Mouse (Mus musculus) brain, adult 2 months (tissue): Measurements from ENCODE around the gene Gli1.
A peak's percentile ranks its signal among the peaks of the same experiment; 100 is the strongest.

Source experiments
- DNase-seq: peaks from one replicate; pipeline ENCODE4 v3.0.0; 2011; ENCODE audit warnings: low read depth, low spot score

The Gli1 gene

DNA sequence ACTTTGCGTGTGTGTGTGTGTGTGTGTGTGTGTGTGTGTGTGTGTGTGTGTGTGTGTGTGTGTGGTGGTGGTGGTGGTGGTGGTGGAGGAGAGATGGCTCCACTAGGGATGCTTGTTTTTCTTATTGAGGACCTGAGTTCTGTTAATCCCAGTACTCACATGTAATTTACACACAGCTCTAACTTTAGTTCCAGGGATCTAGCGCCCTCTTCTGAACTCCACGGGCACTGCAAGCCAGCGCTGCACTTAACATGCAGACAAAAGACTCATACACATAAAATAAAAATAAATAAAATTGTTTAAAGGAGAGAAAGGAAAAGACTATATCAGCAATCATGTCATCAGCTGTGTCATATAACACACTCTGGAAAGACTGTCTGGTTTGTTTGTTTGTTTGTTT is 7.2 kb upstream of the Gli1 start:
- DNase-seq, result no peak

- no peak for DNase-seq
Observed at GRCm38 (mm10) chr10:127346173-127346572, 4.4 kb upstream of the Gli1 start.

DNA sequence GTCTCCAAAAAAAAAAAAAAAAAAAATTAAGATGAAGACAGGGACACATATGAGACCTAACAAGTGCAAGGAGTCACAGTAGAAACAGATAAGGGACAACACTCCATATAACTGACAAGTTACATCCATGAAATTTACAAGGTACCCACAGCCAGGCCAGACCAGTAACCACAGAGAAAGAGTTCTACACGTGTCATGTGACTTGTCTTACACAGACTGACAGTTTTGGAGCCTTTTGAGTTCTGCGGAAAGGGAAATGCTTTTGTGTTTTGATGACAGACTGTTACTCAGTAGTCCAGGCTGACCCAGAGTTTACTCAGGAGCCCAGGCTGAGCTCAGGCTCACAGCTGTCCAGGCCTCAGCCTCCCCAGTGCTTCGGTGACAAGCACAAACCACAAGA is 1.3 kb upstream of the Gli1 start:
- no peak for DNase-seq

DNA sequence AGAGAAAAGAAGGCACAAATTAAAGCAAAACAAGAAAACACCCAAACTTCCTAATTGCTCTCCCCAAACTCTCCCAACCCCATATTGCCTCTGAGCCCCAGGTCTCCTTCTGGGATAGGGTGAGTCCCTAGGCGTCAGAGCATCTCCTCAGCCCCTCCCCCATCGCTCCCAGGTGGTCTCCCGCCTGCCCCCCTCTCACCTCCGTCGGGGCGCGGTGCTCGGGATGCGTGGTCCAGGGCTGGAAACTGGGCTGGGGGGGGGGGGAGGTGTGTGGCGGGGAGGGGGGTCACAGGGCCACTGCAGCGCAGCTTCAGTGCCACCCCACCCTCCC is 449 bp downstream of the Gli1 start:
- DNase-seq, result no peak

- no peak for DNase-seq
Observed at GRCm38 (mm10) chr10:127340577-127341359, 1.0 kb downstream of the Gli1 start.

GRCm38 (mm10) chr10:127339683-127340576 is 1.8 kb downstream of the Gli1 start:
- peak; percentile 28 for DNase-seq

- peak; percentile 96 for DNase-seq
Observed at GRCm38 (mm10) chr10:127338930-127339682, 2.7 kb downstream of the Gli1 start.

- DNase-seq, result no peak
Observed at GRCm38 (mm10) chr10:127337536-127338099, 4.2 kb downstream of the Gli1 start.

DNA sequence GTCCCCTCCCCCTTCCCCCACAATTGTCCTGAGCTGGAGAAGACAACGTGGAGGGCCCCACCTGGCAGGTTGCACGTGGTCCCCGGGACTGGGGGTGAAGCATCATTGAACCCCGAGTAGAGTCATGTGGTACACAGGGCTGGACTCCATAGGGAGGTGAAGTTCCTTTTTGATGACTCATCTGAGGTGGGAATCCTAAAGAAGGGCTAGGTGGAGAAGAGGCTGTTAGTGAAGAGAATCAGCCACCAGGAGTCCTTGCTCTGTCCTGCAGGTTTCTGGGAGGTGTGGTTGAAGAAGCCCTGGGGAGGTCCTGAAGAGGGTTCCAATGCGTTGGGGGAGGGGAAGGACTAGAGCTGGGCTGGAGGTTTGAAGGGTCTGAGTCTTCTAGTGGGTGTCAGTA is 4.8 kb downstream of the Gli1 start:
- no peak for DNase-seq

DNA sequence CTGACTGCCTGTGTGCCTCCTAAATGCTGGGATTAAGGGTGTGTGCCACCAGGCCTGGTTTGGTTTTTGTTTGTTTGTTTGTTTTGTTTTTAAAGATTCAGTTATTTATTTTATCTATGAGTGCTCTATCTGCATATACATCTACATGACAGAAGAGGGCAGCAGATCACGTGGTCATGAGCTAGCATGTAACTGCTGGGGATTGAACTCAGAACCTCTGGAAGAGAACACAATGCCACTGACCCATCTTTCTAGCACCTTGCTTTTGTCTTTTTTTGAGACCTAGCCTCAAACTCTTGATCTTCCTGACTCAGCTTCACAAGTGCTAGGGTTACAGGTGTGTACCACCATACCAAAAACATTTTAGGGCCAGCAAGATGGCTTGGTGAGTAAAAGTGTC is 6.5 kb downstream of the Gli1 start:
- DNase-seq, result peak; percentile 15

- DNase-seq, result no peak
Observed at GRCm38 (mm10) chr10:127333152-127333551, 8.6 kb downstream of the Gli1 start.

- peak; percentile 23 for DNase-seq
Observed at GRCm38 (mm10) chr10:127332211-127332874, 9.4 kb downstream of the Gli1 start.

DNA sequence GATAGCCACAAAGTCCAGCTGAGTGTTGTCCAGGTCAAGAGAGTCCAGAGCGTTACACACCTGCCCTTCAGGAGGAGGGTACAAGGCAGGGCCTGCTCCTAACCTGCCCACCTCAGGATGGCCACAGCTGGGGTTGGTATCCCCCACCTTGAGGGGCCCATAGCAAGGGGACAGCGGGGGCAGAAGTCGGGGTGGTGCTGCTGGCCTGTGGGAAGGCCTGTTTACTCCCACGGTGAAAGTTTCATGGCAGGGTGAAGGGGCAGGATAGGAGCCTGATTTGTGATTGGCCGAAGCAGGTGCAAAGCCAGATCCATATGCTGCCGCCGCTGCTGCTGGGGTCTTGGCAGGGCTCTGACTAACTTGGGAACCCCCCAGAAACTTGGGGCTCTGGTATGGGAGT is 11.6 kb downstream of the Gli1 start:
- no peak for DNase-seq

DNA sequence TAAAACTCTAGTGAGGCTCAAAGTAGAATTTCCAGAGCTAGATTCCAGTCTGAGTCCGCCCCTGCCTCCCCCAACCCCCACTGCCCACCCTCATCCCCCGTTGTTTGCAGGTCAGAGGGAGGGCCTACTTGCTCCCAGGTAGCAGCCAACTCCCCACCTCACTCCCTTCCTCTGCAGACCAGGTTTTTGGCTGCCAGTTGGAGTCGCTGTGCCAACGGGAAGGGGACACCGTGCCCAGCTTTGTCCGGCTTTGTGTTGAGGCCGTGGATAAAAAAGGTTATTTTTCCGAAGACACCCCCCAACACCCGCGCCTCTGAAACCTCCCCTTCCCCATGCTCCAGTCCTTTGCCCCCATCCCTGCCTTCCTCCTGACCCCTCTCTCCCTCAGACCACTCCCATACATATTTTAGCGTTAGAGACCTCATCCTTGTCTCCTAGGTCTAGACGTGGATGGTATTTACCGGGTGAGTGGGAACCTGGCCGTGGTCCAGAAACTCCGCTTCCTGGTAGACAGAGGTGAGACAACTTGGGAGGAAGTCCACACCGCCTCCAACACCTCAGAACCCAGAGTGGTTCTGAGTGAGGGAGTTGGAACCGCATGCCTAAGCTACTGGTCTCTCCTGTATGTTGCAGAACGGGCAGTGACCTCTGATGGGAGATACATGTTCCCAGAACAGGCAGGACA is 14.2 kb downstream of the Gli1 start:
- DNase-seq, result no peak

DNA sequence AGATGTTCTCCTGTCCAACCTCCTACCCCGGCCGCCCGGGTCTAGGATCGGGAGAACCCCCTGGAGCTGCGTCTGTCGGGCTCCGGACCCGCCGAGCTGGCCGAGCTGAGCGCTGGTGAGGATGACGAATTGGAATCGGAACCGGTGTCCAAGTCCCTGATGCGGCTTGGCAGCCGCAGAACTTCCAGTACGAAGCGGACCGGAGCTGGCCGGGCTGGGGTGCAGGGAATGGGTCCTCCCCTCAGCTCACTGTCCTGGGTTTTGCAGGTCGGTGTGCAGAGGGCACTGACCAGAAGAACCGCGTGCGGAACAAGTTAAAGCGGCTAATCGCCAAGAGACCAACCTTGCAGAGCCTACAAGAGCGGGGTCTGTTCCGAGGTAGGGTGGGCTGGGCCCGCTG is 14.9 kb downstream of the Gli1 start:
- DNase-seq, result peak; percentile 16

DNA sequence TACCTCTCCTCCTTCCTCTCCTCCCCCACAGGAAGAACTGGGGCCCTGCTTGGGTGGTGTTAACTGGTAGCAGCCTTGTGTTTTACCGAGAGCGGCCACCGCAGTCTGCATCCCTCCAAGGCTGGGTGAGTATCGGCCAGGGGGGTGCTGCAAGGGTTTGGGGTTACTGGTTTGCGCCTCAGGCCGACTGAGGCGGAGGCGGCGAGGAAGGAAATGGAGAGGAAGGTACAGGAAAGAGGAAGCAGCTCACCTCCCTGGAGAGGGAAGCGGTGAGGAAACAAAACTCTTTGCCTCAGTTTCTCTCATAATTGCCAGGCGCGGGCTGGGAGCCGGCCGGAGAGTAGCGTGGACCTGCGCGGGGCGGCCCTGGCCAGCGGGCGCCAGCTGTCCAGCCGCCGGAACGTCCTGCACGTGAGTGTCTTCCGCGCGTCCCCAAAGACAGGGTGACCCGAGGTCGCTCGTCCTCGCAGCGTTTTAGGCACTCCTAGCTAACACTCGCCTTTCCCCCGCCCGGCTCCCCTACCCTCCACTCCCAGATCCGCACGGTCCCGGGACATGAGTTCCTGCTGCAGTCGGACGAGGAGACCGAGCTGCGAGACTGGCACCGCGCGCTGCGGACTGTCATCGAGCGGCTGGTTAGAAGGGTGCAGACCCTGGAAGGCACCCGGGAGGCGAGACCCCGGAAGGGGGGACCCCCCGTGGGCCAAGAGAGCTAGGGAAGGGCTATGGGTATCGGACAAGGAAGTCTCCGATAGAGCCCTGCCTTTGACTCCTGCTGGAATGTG is 15.6 kb downstream of the Gli1 start:
- no peak for DNase-seq

GRCm38 (mm10) chr10:127325454-127326016 is 16.2 kb downstream of the Gli1 start:
- DNase-seq, result no peak

DNA sequence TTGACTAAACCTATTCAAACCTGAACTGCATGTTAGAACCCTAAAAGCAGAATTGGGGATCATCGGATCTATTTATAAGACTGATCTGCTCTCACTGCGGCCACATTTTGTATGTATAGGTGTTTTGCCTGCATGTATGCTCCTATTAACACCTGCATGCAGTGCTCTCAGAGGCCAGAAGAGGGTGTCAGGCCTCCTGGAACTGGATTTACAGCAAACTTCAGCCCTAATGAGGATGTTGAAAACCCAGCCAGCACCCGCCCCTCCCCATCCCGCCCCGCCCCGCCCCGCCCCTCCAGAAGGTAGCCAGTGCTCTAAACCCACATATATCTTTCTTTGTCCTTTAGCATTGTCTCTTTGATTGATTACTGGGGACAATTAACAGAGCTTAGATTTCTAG is 17.3 kb downstream of the Gli1 start:
- peak; percentile 50 for DNase-seq

- DNase-seq, result peak; percentile 14
Observed at GRCm38 (mm10) chr10:127323131-127323855, 18.5 kb downstream of the Gli1 start.
